Mouse (Mus musculus) T-helper 2 cell (primary cell): ENCODE data around the gene Jarid2.

Source experiments
- in situ Hi-C: fragments of 300-600 bp; cut with MboI, MseI; formaldehyde crosslinking; loops from one replicate; pipeline ENCODE4 v1.15.1; 2025; ENCODE audit warnings: high pct_unique_total_duplicates

The Jarid2 gene

GRCm38 (mm10) chr13:44954232-44954568 lies 224.9 kb downstream of the Jarid2 start:
- in situ Hi-C loops, result no loop called here

DNA sequence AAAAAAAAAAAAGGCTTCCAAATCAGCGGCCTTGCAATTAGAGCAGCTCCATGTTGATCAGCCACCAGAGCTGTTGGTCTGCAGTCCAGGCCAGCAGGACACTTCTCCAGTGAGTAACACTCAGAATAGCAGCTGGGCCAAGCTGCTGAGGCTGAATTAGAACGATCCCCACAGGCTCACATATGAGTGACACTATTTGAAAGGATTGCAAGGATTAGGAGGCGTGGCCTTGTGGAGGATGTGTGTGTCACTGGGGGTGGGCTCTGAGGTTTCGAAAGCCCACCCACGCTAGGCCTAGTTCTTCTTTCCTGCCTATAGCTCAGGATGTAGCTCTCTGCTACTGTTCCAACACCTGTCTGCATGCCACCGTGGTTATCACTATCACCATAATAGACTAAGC lies 226.5 kb downstream of the Jarid2 start:
- in situ Hi-C loops, result no loop called here

DNA sequence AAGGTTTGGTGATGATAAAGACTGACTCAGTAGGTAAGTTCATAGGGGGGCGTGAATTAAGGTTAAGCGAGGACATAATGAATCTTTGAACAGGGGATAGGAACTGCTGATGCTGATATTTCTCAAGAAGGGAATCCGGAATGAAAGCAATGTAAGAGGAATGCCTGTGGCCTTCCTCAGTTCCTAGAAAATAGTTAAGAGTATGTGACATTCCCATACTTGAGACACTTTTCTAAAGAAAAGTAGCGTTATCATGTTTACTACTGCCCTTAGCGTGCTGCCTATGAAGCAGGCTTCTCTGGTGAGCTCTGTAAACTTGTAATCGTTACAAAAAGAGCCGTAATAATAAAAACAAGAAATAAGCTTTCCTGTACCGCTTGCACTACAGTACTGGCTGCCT lies 227.8 kb downstream of the Jarid2 start:
- in situ Hi-C loops, result no loop called here

DNA sequence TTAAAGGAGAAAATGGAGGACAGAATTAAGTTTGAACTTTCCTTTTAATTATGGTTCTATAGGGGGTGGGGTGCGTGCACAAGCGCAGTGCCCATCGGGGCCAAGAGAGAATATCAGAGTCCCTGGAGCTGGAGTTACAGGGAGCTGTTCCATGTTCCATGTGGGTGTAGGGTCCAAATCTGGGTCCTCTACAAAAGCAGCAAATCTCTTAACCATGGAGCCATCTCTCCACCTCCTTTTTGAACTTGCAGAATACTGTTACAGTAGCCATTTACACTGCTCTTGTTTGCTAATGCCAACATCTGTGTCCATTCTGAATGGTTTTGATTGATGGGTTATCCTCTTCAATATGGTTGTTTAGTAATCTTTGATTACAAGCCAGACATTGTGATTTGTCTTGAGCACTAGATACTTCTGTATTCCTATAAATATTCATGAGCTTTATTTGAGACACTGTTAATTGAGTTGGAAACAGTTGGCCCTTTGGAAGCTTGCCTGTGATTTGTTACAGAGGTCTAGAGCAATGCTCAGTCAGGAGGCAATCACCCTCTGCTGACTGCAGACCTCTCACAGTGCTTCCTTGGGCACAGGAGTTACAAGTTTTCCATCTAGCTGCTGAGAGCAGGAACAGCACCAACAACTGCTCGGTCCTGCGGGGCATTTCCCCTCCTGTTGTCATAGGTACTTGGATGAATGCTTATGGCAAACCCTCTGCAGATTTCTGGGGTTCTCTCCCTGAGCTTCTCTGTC lies 231.4 kb downstream of the Jarid2 start:
- in situ Hi-C loops, result no loop called here
